Mouse (Mus musculus): Measurements from ENCODE around the gene Acot13. TPM values are rescaled to one million over a fixed set of nuclear protein-coding genes. Genes with fewer than 3 reads are reported as not detected.
A peak's percentile ranks its signal among the peaks of the same experiment; 100 is the strongest.
"Not testable (repeated sequence)": the region's sequence is repeated elsewhere in the genome, so short reads cannot be mapped to it uniquely, and the experiment has no call there.

Gene Acot13
- polyA plus RNA-seq, 1 experiment from 2014 or later: 50.1 TPM

GRCm38 (mm10) chr13:24852570-24852969 is 21.2 kb upstream of the Acot13 start:
- Histone ChIP-seq H3K27ac (replicated peaks) (no peak overlapping the region), H3K4me2 (no peak overlapping the region), H3K36me3 (no peaks in the 10 kb centered on the region), H3K9ac (no peak overlapping the region), H3K4me1 (replicated peaks) (no peaks in the 10 kb centered on the region), H3K27me3 (no peaks in the 10 kb centered on the region), H3K9me3 (no peaks in the 10 kb centered on the region), H3K4me3 (no peak overlapping the region)
- 82% methylated on average over 3 of the region's 3 CpGs for WGBS
- ATAC-seq (ENCODE audit: low read depth): no peak

- Histone ChIP-seq H3K9ac (no peak overlapping the region), H3K9me3 (no peaks in the 10 kb centered on the region), H3K4me2 (no peak overlapping the region), H3K4me1 (replicated peaks) (no peaks in the 10 kb centered on the region), H3K27me3 (no peaks in the 10 kb centered on the region), H3K36me3 (no peaks in the 10 kb centered on the region), H3K4me3 (no peak overlapping the region), H3K27ac (replicated peaks) (no peak overlapping the region)
- no peak for ATAC-seq (ENCODE audit: low read depth)
- WGBS: 85% methylated on average over 2 of the region's 2 CpGs
Observed at GRCm38 (mm10) chr13:24851989-24852388, 20.6 kb upstream of the Acot13 start.

- H3K9ac ChIP-seq: no peak overlapping the region
- WGBS: 85% methylated on average over 4 of the region's 4 CpGs
- no peak overlapping the region for H3K27ac ChIP-seq (replicated peaks)
- H3K4me3 ChIP-seq: no peak overlapping the region
- H3K27me3 ChIP-seq: no peaks in the 10 kb centered on the region
- H3K4me1 ChIP-seq (replicated peaks): peaks cover 16% of the 10 kb centered on the region
- no peaks in the 10 kb centered on the region for H3K36me3 ChIP-seq
- H3K4me2 ChIP-seq: no peak overlapping the region
- no peak for ATAC-seq (ENCODE audit: low read depth)
- no peaks in the 10 kb centered on the region for H3K9me3 ChIP-seq
Observed at GRCm38 (mm10) chr13:24849318-24849717, 18.0 kb upstream of the Acot13 start.

GRCm38 (mm10) chr13:24844983-24845955 is 13.9 kb upstream of the Acot13 start, which contains the start of gene D130043K22Rik:
TSS of gene D130043K22Rik (plus strand) at chr13:24845135.
- H3K27me3 ChIP-seq: no peaks in the 10 kb centered on the region
- H3K4me2 ChIP-seq: peak within 1 kb of the TSS; percentile 83
- WGBS: 11% methylated on average over 40 of the region's 40 CpGs
- peak within 1 kb of the TSS; percentile 72 for H3K9ac ChIP-seq
- H3K36me3 ChIP-seq: peaks cover 10% of the 10 kb centered on the region
- peaks cover 17% of the 10 kb centered on the region for H3K4me1 ChIP-seq (replicated peaks)
- H3K27ac ChIP-seq (replicated peaks): 0 out of 2 replicates have a peak within 1 kb of the TSS, but pooled peaks have one; percentile 13
- H3K9me3 ChIP-seq: no peaks in the 10 kb centered on the region
- ATAC-seq (ENCODE audit: low read depth): peak; percentile 97
- peak within 1 kb of the TSS; percentile 57 for H3K4me3 ChIP-seq

GRCm38 (mm10) chr13:24841702-24842101 is 10.4 kb upstream of the Acot13 start:
- Histone ChIP-seq H3K4me1 (replicated peaks) (peaks cover 18% of the 10 kb centered on the region), H3K27me3 (no peaks in the 10 kb centered on the region), H3K4me2 (no peak overlapping the region), H3K9me3 (no peaks in the 10 kb centered on the region), H3K9ac (no peak overlapping the region), H3K27ac (replicated peaks) (no peak overlapping the region), H3K36me3 (peaks cover 23% of the 10 kb centered on the region), H3K4me3 (no peak overlapping the region)
- ATAC-seq (ENCODE audit: low read depth): no peak
- 96% methylated on average over 3 of the region's 3 CpGs for WGBS

- peaks cover 23% of the 10 kb centered on the region for H3K36me3 ChIP-seq
- H3K4me2 ChIP-seq: no peak overlapping the region
- H3K9ac ChIP-seq: no peak overlapping the region
- WGBS: 86% methylated on average over 3 of the region's 3 CpGs
- no peaks in the 10 kb centered on the region for H3K9me3 ChIP-seq
- no peak for ATAC-seq (ENCODE audit: low read depth)
- H3K4me1 ChIP-seq (replicated peaks): peaks cover 14% of the 10 kb centered on the region
- H3K27me3 ChIP-seq: no peaks in the 10 kb centered on the region
- H3K27ac ChIP-seq (replicated peaks): no peak overlapping the region
- no peak overlapping the region for H3K4me3 ChIP-seq
Observed at GRCm38 (mm10) chr13:24839831-24840230, 8.5 kb upstream of the Acot13 start.

- not testable (repeated sequence) for ATAC-seq (ENCODE audit: low read depth); H3K4me3 ChIP-seq; H3K27me3 ChIP-seq; H3K9ac ChIP-seq; H3K4me2 ChIP-seq; H3K27ac ChIP-seq (replicated peaks); H3K9me3 ChIP-seq
- peaks cover 23% of the 10 kb centered on the region for H3K36me3 ChIP-seq
- WGBS: 92% methylated on average over 8 of the region's 8 CpGs
- H3K4me1 ChIP-seq (replicated peaks): peaks cover 26% of the 10 kb centered on the region
Observed at GRCm38 (mm10) chr13:24837765-24838164, 6.4 kb upstream of the Acot13 start.

GRCm38 (mm10) chr13:24832811-24833155 is 1.4 kb upstream of the Acot13 start:
- H3K9me3 ChIP-seq: no peaks in the 10 kb centered on the region
- no peaks in the 10 kb centered on the region for H3K27me3 ChIP-seq
- H3K36me3 ChIP-seq: peaks cover 3% of the 10 kb centered on the region; the same call in 1 of the 2 replicates
- H3K4me1 ChIP-seq (replicated peaks): peaks cover 38% of the 10 kb centered on the region
- no peak overlapping the region for H3K27ac ChIP-seq (replicated peaks)
- peak overlapping the region; percentile 96 for H3K9ac ChIP-seq
- no peak for ATAC-seq (ENCODE audit: low read depth)
- H3K4me2 ChIP-seq: peak overlapping the region; percentile 69
- WGBS: 71% methylated on average over 2 of the region's 2 CpGs
- peak overlapping the region; percentile 95 for H3K4me3 ChIP-seq

- Histone ChIP-seq H3K4me2 (peak overlapping the region; percentile 69), H3K36me3 (peaks cover under 1% of the 10 kb centered on the region; the same call in 1 of the 2 replicates), H3K9ac (peak overlapping the region; percentile 96), H3K4me1 (replicated peaks) (peaks cover 38% of the 10 kb centered on the region), H3K9me3 (no peaks in the 10 kb centered on the region), H3K4me3 (peak overlapping the region; percentile 95), H3K27ac (replicated peaks) (peak overlapping the region; percentile 94), H3K27me3 (no peaks in the 10 kb centered on the region)
- ATAC-seq (ENCODE audit: low read depth): peak; percentile 42
- 4% methylated on average over 21 of the region's 21 CpGs for WGBS
Observed at GRCm38 (mm10) chr13:24832131-24832810, 931 bp upstream of the Acot13 start.

- ATAC-seq (ENCODE audit: low read depth): no peak
- Histone ChIP-seq H3K9ac (peak overlapping the region; percentile 65), H3K36me3 (no peaks in the 10 kb centered on the region), H3K27ac (replicated peaks) (peak overlapping the region; percentile 94; the same call in 1 of the 2 replicates), H3K4me3 (peak overlapping the region; percentile 95), H3K27me3 (no peaks in the 10 kb centered on the region), H3K9me3 (no peaks in the 10 kb centered on the region), H3K4me1 (replicated peaks) (peaks cover 34% of the 10 kb centered on the region), H3K4me2 (peak overlapping the region; percentile 69)
- WGBS: 3% methylated on average over 20 of the region's 20 CpGs
Observed at GRCm38 (mm10) chr13:24830756-24831352, 486 bp downstream of the Acot13 start.

- no peak overlapping the region for H3K9ac ChIP-seq
- no peaks in the 10 kb centered on the region for H3K36me3 ChIP-seq
- H3K4me2 ChIP-seq: no peak overlapping the region
- no peaks in the 10 kb centered on the region for H3K9me3 ChIP-seq
- no peak overlapping the region for H3K4me3 ChIP-seq
- H3K4me1 ChIP-seq (replicated peaks): peaks cover 4% of the 10 kb centered on the region
- WGBS: 86% methylated on average over 7 of the region's 7 CpGs
- H3K27me3 ChIP-seq: no peaks in the 10 kb centered on the region
- no peak overlapping the region for H3K27ac ChIP-seq (replicated peaks)
- no peak for ATAC-seq (ENCODE audit: low read depth)
Observed at GRCm38 (mm10) chr13:24826116-24826515, 5.2 kb downstream of the Acot13 start.

GRCm38 (mm10) chr13:24825587-24825986 is 5.8 kb downstream of the Acot13 start:
- peaks cover 2% of the 10 kb centered on the region for H3K4me1 ChIP-seq (replicated peaks)
- WGBS: 92% methylated on average over 4 of the region's 4 CpGs
- H3K4me2 ChIP-seq: no peak overlapping the region
- H3K27ac ChIP-seq (replicated peaks): no peak overlapping the region
- H3K27me3 ChIP-seq: no peaks in the 10 kb centered on the region
- no peak for ATAC-seq (ENCODE audit: low read depth)
- H3K9ac ChIP-seq: no peak overlapping the region
- H3K36me3 ChIP-seq: no peaks in the 10 kb centered on the region
- H3K4me3 ChIP-seq: no peak overlapping the region
- no peaks in the 10 kb centered on the region for H3K9me3 ChIP-seq

Measured in neural tube, embryonic 13.5 days (tissue).